Mouse (Mus musculus) adrenal gland, adult 8-10 months (tissue): Measurements from ENCODE around the gene Fmnl2. TPM values are rescaled to one million over a fixed set of nuclear protein-coding genes. Genes with fewer than 3 reads are reported as not detected.

ENCODE experiments used
- DNase-seq: peaks from one replicate; pipeline ENCODE4 v3.0.0; 2022
- total RNA-seq, 4 experiments: library from RNA; stranded (reverse); gene quantifications; 2 replicates each; pipeline ENCODE4 v1.2.4; 2022

Fmnl2 gene
- total RNA-seq, 4 experiments from 2014 or later, result 22.0 to 56.8 (median 34.7) TPM

DNA sequence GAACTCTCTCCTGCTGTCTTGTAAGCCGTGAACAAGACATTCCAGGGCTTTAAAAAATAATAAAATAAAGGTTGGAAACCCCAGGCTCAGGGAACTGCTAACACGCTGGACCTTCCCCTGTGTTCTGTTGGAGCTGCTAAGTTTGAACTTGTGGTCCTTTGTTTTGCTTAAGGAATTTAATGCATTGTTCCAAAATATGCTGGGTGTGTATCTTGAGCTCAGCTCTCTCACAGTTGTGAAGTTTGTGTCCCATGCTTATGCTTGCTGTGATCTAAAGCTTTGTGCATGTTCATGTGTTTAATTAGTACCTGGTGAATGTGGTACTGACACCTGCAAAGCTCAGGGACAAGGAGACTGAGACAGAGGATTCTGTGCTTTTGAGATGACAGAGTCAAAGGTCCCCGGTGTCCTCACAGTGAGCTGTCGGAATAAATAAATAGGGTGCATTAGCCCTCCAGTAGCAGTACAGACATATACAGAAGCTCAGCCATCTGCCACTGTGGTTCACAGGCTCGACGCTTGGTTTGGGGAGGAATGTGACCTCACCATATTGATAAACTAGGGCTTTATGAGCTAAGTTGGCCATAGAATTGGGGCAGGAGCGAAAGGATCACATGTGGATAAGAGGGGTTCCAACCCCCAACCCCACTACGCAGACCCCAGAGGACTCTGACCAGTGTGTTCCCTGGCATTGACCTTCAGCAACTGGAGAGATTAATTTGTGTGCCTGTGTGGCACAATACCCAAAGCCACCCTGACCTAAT, 100.3 kb downstream of the Fmnl2 start:
- no peak for DNase-seq

DNA sequence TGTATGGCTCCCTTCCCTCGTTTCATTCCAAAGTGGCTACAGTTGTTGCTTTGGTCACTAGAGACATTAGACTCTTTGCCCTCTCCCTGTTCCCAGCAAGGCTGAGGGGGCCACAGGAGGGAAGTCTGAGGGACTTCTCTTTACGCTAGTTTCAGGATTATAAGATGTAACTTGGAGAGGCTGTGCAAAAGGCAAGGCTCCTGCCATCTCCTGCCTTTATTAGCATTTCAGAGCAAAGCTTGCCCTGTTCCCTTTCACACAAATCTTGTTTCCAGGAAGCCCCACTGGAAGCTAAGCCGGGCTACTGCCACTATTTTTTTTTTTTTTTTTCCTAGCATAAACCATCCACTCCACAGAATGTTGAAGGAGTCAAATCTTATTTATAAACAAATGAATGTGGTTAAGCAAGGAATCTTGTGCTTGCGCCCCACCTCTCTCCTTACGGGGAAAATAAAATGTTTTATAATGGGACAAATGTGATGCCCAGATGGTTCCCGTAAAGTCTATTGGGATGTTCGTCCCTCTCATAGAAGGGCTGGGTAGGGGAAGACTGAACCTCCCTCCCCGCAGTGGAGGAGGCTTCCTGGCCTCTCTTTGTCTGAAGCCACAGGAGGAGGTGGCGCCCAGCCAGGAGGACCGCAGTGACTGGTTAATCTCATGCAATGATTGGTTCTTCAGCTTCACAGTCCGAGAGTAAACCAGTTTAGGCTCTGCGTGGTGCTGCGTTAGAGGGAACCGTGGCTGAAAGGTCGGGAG, 101.1 kb downstream of the Fmnl2 start:
- DNase-seq, result peak; percentile 64

DNA sequence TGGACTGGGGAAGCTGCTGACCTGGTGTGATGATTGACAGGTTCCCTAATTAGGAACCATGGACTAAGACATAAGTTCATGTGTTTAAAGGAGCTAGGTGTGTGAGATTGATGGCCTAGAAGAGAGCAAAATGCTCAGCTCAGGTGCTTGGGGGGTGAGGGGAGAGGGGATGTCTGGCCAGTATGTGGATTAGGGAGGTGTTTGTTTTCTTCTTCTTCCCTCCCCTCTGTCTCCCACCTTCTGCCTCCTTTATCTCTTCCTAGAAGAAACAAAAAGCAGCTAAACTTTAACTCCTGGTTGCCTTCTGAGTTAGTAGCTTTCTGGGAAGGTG, 101.6 kb downstream of the Fmnl2 start:
- DNase-seq, result no peak

DNA sequence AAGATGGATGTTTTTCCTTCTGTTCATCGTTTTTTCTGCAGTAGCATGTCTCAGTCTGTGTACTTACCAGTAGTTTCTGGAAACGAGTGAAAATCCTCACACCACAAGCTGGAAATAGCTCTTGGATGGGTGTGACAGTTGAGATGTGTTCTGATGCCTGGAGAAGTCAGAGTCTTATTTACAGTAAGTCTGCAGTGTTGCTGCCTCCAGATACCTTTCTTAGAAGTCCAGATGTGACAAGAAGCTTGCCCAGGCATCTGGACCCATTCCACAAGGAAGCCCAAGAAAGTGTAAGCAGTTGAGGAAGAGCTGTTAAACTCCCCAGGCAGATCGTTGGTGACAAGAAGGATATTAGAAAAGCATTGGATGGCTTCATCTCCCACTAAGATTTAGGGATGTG, 102.3 kb downstream of the Fmnl2 start:
- no peak for DNase-seq

DNA sequence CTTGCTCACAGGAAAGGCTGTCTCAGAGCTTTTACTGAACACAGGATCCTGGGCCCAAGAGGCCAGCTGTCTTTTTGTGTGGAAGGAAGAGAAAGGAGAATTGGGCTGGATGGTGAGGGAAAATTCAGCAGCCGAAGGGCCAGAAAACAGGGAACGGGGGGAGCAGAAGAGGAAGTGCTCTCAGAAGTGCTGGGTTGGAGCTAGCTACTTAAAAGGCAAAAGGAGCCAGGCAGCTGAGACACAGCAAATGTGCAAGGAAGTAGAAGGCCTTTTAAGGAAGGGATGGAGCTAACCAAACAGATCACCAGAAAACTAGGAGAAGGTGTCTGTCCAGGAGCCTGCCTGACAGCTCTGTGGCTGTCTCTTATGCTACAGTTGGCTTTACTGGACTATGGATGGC, 103.0 kb downstream of the Fmnl2 start:
- DNase-seq, result no peak

DNA sequence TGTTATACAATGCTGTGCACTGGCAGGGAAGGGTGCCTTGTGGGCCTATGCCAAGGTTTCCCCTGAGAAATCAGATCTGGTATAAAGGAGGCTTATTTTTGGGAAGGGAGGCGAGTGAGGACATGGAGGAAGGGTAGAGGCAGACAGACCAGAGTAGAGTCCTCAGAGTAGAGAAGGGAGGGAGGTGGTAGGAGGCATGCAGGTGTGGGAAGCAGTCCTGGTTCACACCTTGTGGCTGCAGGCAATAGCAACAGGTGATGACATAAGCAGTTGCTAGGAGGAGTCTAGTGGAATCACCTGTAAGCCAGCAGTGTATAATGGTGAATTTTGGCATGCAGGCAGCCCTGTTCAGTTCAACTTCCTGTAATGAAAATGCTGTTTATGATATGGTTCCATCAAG, 105.8 kb downstream of the Fmnl2 start:
- DNase-seq, result no peak

DNA sequence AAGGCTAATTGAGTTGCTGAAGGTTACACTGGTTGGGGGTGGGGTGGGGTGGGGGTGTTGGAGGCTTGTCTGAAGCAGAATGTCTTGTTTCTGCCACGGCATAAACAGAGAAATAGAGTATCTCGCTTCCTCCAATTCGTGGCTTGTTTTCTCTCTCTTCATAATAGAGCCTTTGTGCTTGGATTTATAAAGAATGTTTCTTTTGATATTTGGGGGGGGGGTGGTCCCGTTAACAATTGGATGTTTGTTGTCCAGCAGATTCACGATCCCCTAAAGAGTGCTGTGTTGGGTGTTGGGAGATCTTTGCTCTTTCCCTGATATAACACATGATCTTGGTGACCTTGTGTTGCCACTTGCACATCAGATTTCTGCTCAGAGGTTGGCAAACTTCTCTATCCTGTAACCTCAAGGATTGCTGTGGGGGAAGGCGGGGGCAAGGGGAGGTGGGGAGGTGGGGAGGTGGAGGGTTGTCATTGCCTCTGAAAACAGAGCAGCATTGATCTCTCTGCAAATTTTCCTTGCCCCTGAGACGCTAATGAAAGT, 106.8 kb downstream of the Fmnl2 start:
- DNase-seq, result no peak

DNA sequence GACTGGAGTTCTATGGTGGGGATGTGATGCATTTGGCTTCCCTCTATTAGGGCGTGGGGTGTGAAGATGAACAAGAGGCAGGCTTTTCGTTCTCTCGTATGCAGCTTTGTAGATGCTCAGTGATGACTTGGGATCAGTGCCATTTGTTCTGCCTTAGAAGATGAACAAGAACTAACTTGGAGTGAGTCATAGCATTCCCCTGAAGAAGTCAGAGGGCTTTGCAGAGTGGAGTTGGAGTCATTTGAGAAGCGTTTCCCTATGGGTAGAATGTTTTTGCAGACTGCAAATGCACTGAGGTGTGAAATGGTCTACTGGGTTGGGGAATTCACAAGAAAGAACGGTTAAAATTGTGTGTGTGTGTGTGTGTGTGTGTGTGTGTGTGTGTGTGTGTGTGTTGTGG, 108.6 kb downstream of the Fmnl2 start:
- DNase-seq, result no peak

DNA sequence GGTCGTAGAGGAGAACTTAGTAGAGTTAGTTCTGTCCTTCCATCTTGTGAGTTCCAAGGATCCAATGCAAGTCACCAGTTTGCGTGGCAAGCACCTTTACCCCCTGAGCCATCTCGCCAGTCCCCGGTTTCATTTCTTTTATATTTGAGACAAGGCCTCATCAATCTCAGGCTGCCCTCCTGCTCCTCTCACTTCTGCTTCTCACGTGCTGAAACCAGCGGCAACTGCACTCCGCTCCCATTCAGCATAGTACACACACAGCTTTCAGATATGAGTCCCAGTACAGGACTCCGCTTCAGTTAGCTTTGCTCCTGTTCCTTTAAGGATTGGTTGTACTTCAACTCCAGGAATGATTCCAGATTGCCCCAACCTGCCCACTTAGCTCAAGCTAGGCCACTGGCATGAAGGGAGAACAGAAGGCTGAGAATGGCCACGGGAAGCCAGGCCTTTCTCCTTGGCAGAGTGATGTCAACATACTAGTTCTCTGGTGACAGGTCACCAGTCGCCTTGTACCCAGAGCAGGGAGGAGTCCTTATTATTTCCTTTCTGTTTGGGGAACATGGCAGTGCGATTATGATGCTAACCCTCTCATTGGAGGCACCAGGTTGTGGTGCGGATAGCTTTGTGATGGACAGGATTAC, 109.3 kb downstream of the Fmnl2 start:
- no peak for DNase-seq

DNA sequence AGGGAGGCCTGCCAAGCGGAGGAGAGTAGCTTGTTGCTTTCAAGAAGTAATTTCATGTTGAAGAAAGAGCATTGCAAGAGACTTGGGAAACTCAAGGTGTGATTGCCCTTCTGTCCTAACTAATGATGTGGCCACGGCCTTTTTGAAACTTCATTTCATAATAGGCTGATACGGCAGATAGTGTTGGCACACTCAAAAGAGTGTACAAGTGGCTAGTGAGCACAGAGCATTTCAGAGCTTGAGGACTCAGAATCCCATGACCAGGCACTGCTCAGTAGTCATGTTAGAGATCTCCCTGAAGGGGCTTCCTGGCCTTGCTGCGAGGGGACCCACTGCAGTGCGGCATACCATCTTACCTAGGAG, 109.8 kb downstream of the Fmnl2 start:
- DNase-seq, result no peak

DNA sequence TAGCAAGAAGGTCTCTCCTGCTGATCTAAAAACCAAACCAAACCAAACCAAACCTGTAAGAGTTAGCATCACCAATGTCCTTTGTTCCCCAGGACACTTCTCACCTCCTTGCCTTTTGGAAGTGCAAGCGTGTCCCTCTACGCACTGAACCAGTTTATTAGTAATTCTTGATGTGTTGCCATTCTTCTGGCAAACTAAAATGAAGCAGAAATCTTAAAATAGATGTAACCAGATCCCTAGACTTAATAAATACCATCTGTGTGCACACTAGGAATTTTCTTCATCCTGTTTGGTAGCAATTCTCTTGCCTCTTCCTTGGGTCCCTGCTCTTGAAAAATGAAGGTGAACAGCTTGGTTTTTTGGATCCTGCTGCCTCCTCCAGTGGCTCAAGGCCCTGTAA, 111.2 kb downstream of the Fmnl2 start:
- no peak for DNase-seq

DNA sequence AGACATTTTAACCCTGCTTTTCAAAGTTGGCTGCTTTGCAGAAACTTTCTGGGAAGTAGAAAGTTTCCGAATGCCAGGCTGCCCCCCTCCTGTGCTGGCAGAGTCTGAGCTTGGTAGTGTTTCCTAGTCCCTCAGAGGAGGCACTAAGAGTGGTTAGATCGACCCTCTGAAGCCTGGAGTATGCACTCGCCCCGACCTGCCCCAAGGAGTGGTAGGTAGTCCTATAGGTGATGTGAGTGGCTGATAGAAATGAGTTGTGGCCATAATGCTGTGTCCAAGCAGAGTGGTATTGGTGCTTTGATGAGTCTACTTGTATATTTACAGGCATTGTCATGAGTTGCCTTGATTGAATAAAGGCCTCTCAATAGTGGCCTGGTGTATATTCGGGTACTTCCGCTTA, 116.4 kb downstream of the Fmnl2 start:
- no peak for DNase-seq

DNA sequence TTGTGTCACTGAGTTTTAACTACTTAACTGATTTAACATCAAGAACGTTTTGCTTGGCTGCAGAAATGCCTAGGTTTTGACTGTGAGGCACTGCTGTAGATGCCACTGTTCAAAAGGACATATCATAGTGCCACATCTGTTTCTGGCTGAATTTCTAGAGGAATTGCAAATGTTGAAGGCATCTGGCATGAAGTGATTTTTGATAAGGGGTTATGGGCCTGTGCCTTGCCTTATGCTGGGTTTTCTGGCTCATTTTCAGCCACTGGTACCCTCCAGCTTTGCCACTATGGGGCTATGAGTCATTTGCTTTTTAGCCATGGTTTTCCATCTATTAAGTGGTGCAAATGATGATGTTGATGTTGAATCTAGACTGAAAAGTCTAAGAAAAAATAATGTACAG, 117.1 kb downstream of the Fmnl2 start:
- DNase-seq, result no peak

DNA sequence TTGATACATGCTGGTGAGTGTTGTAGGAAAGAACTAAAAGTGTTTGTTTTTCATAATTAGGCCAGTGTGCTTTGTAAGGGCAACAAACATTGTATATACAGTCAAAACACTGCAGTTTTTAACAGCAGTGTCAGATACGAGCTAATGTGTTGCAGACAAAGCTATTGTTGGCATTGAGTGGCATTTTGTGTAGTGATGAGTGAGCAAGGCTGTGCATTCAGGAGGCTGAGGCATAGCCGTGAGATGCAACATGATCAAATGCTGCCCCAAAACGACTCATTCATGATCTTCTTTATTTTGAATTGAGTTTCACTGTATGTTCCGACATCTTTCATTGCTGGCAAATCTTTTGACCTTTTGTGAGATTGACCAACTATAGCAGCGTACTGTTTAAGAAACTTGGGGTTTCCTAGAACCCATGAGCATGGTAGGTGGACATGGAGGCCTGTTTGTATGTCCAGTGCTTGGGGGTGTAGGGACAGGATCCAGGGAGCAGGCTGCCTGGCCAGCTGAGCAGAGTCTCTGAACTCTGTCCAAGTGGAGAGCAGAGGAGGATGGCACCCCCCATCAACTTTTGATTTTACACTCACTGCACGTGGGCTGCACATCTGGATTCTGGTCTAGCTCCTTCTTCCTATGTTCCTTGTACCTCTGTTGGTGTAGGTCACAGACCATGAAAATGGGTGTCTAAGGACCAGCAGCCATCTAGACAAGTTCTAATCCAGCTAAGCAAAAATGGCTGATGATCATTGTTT, 120.4 kb downstream of the Fmnl2 start:
- no peak for DNase-seq

DNA sequence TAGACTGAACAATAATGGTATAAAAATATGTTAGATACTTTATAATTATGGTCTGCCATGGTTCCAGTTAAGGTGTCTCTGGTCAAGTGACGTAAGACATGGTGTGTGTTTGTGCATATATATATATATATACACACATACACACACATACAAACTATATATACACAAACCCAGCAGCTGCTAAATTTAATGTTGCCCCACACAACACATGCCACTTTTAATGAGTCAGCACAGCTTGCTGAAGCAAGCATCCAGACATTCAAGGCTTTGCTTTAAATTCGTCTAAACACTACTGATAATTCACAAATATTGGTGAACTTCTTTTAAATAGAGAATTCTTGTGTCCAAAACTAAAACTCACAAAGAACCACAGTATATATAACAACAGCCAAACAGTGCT, 121.1 kb downstream of the Fmnl2 start:
- DNase-seq, result no peak

DNA sequence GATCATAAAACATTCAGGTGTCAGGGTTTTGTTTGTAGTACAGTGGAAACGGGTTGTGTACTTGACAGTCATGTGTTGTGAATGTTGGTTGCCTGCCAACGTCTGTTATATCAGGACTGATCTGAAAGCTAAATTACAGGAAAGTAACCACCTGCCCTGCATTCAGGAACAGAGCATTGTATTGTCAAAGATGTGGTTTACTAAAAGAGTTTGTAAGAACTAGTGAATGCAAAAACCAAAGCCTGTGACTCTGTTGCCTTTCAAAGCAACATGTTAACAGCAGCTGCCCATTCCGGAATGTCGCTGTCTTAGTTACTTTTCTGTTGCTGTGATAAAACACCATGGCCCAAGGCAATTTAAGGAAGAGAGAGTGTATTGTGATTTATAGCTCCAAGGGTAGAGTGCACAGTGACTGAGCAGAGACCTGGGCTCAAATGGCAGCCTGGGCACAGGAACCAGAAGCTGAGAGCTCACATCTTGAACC, 121.7 kb downstream of the Fmnl2 start:
- no peak for DNase-seq

DNA sequence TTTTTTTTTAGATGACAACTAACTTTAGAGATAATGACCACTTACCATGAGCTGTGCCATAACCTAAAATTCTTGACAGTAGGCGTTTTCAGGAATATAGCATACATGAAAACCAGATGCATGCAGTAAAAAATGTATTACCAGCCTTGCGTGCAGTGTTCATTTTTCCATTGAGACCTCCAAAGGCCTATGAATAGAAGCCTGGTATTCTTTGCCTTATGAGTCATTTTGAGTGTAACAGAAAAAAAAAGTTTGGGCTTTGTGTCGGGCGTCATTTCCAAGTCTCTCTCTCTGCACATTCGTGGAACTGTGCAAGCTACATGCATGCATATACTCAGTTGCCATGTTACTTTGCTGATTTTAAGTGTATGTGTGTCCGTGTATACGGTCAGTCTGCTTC, 123.5 kb downstream of the Fmnl2 start:
- no peak for DNase-seq

DNA sequence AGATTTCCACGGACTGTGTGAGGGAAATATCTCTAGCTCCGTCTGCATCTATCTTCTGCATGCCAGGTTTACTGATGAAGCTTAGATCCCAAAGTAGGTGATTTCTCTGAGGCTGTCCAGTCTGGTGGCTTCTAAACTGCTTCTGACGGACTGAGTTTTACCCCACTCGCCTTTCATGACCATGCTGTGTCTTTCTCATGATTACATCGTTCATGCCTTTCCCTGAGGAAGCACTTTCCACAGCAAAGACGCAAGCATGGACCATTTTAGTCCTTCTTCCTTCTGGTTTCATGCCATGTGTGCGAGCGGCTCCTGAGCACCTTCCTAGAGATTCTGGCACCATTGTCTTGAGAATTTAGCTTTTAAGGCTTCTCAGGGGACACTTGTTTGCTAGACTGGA, 123.9 kb downstream of the Fmnl2 start:
- DNase-seq, result no peak

DNA sequence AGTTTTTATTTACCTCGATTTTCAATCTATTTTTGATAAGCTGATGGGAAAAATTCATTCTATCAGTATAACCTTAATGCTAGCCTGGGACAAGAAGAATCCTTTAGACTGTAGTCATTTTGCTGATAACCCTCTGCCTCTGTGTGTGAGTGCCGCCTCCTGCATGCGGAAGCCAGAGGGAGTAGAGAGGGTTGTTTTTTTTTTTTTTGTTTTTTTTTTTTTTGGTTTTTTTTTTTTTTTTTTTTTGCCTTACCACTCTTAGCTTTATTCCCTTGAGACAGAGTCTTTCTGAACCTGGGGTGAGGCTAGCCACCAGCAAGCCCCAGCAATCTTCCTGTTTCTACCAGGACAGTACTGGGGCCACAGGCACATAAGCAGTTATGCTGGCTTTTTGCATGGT, 124.8 kb downstream of the Fmnl2 start:
- DNase-seq, result no peak

DNA sequence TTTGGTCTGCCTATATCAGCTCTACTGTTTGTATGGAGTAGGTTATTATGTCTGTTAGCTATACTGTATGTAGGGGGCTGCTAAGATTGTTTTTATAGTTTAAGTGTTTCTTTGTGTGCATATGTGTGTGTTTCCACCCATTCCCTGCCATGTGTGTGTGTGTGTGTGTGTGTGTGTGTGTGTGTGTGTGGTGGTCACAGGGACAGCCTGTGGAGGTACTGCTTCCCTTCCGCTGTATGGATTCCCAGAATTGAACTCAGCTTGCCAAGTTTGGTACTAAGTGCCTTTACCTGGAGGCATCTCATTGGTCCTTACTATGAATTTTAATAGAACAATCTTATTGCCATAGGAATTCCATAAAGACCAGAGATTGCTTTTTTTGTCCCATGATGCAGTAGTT, 126.9 kb downstream of the Fmnl2 start:
- no peak for DNase-seq

DNA sequence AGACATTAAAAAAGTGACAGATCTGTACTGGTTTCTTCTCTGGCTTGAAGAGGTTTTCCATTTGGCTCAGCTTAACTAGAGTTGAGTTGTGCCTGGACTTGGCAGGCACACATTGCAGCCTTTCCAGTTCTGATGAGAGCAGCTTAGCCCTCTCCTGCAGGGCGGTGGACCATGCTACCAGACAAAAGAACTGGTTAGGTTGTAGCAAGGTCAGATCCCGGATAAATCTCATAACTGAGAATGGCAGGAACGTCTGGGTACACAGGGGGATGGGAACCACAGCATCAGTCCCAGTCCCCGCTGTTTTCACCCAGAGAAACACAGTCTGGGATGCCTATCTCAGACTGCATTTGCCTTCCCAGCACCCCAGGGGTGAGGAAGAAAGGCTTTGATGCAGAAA, 127.5 kb downstream of the Fmnl2 start:
- no peak for DNase-seq

DNA sequence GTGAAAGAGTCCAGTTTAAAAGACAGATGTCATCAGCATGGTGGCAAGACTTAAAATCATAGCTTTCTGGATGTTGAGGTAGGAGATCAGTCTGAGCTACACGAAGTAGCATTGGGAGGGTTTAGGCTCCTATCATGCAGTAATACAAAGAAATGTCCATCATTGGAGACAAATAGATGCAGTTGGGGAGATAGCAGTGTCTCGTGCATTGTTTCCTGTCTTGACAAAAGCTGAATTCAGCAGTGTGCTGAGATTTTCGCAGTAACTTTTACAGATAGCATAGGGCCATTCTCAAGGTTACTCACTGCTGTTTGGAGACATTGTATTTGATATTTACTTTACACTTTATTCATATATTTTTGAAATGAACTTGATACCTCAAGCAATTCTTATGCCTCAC, 128.7 kb downstream of the Fmnl2 start:
- DNase-seq, result no peak

DNA sequence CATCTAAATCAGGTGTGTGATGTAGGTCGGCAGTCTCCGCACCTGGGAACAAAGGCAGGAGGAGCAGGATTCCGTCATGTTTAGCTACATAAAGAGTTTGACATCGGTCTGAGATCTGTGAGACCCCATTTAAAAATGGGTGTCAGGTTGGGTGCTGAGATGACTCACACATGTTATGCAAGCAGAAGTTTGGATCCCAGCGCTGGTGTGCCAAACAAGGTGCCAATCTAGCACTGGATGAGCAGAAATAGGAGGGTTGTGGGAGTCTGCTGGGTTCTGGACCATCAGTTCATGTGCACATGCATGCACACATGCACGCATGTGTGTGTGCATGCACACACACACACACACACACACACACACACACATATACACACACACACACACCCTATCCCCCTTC, 129.4 kb downstream of the Fmnl2 start:
- no peak for DNase-seq
